Mouse (Mus musculus) cortical plate, adult 2 months (tissue): ENCODE measurements around the gene Cacna2d4. TPM values are rescaled to one million over a fixed set of nuclear protein-coding genes. Genes with fewer than 3 reads are reported as not detected.

Experiments
- H3K27ac ChIP-seq: fragments of 200-500 bp; 2 replicates; pipeline ENCODE4 v1.5.1; 2012; ENCODE audit warnings: low read length, control low read depth, inconsistent platforms; ENCODE audit not compliant: insufficient read depth
- H3K4me1 ChIP-seq: fragments of 200-500 bp; 2 replicates; pipeline ENCODE4 v1.6.1; 2011; ENCODE audit warnings: low read length; ENCODE audit not compliant: control insufficient read depth, insufficient read depth
- H3K4me3 ChIP-seq: fragments of 200-500 bp; 2 replicates; pipeline ENCODE4 v1.5.1; 2011; ENCODE audit warnings: mild to moderate bottlenecking, low read length, control low read depth; ENCODE audit not compliant: insufficient read depth
- CTCF ChIP-seq: fragments of 200-500 bp; IDR thresholded peaks from 2 replicates; pipeline ENCODE4 v1.5.1; 2011; ENCODE audit warnings: mild to moderate bottlenecking, control low read depth, low read length; ENCODE audit not compliant: insufficient read depth; ENCODE audit errors: extremely low read depth
- POLR2A ChIP-seq: fragments of 200-500 bp; IDR thresholded peaks from 2 replicates; pipeline ENCODE4 v1.6.1; 2011; ENCODE audit warnings: mild to moderate bottlenecking, low read length, control low read depth; ENCODE audit not compliant: insufficient read depth; ENCODE audit errors: extremely low read depth
- polyA plus RNA-seq: library from polyadenylated mRNA; depleted of rRNA; stranded (reverse); fragments of >200 nt; gene quantifications from 2 replicates; pipeline ENCODE4 v1.2.3, GENCODE M21; 2012

Cacna2d4 gene
- polyA plus RNA-seq, 1 experiment = 2.9 TPM

DNA sequence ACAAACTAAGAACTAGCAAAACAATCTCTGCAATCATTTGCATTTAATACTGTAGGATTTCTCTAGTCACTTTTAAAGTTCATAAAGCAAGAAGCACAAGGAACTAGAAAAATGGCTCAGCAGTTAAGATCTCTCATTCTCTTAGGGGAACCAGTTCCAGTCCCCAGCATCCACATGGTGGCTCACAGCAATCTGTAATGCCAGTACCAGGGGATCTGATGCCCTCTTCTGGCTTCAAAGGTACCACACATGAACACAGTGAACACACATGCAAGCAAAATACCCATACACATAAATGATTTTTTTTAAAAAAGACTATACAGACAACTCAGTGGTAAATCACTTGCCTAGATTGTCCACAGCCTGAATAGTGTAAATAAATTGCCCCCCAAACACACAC, 135.3 kb downstream of the Cacna2d4 start:
- TF ChIP-seq CTCF = peak; percentile 18; the same call in 1 of the 2 replicates
- TF ChIP-seq POLR2A = no peak
- Histone ChIP-seq H3K4me3 (no peak overlapping the region), H3K4me1 (no peaks in the 10 kb centered on the region), H3K27ac (no peak overlapping the region)

DNA sequence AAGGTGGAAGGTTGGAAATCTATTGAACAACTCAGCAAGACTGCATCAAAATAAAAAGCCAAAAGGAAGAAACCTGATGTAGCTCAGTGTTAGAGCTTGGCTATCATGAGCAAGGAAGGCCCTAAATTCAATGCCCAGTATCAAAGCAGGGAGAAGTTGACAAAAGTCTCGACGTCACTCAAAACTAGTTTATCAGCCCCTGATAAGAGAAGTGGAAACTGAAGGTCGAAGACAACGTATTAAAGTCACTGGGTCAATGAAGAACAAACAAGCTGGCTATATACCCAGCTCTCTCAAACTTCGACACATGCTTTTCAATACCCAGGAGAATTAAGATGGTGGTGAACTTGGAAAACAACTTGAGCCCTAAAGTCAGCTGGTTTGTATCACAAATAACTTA, 135.9 kb downstream of the Cacna2d4 start:
- H3K4me3 ChIP-seq = no peak overlapping the region
- no peak overlapping the region for H3K27ac ChIP-seq
- no peak for TF ChIP-seq POLR2A
- no peak for TF ChIP-seq CTCF
- no peaks in the 10 kb centered on the region for H3K4me1 ChIP-seq

DNA sequence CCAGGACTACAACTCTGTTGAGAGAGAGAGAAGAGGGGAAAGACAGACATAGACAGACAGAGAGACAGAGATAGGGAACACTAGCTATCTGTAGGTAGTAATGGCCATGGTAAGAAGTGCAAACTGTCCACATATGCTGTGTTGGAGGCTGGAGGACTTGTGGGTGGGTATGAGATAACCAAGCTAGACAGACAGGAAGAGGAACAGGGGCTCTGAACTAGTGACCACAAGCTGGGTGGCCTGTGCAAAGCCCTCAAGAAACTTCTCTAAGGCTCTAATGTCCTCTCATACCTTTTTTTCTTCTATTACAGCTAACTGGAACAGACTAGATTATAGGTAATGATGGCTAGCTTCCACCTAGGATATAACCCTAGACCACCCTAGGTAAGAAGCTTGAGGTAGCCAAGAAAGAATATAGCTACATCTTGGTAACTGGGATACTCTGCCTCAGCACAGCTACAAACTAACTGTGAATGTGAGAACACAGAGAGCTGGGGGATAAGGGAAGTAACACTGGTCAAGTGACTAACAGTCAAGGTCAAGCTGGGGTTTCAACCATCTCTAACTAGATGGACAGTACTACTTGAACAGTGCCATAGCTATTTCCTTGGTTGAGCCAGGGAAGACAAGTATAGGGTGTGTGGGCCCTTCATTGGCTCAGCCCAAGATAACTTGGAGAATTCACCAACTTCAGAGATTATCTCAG, 136.8 kb downstream of the Cacna2d4 start:
- H3K4me3 ChIP-seq = no peak overlapping the region
- H3K4me1 ChIP-seq = no peaks in the 10 kb centered on the region
- no peak overlapping the region for H3K27ac ChIP-seq
- no peak for TF ChIP-seq CTCF
- TF ChIP-seq POLR2A = no peak

DNA sequence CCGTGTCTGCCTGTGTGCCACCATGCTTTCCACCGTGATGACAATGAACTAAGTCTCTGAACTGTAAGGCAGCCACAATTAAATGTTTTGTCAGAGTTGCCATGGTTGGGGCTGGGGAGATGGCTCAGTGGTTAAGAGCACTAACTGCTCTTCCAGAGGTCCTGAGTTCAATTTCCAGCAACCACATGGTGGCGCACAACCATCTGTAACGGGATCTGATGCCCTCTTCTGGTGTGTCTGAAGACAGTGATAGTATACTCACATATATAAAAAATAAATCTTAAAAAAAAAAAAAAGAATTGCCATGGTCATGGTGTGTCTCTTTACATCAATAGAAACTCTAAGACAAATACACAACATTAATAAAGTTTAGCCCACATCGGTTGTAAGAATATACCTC, 138.7 kb downstream of the Cacna2d4 start:
- TF ChIP-seq CTCF (no peak), POLR2A (no peak)
- H3K4me3 ChIP-seq = no peak overlapping the region
- no peak overlapping the region for H3K27ac ChIP-seq
- no peaks in the 10 kb centered on the region for H3K4me1 ChIP-seq

DNA sequence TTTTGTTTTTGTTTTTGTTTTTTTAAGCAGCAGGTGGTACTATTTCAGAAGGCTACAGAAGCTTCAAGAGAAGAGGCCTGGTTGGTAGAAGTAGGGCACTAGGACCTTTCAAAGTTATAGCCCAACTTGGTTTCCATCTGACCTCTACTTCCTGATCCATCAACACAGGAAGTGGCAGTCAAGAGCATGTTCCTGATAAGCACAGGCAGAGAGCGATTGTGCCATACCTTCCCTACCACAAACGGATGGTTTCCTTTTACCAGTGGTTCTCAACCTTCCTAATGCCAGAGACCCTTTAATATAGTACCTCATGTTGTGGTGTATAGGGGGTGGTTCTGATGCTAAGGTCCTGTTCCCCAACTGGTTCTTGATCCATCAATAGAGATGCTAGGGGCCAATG, 141.3 kb downstream of the Cacna2d4 start:
- Histone ChIP-seq H3K4me1 (no peaks in the 10 kb centered on the region), H3K27ac (no peak overlapping the region), H3K4me3 (no peak overlapping the region)
- TF ChIP-seq CTCF (no peak), POLR2A (no peak)

DNA sequence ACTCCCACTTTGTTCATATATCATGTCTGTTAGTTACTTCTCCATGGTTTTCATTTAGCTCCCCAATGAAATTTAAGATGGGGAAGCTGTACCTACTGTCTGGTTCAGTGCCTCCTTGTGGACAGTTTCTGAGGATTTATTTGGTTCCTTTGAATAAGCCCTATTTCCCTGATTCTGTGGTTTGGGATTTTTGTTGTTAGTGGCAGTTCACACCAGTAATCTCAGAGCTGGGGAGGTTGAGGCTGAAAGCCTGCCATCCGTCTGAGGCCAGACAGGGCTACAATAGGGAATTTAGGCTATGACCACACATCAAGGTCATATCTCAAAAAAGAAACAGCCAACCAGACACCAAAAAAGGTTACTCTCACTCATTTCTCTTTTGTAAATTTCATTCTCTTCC, 142.3 kb downstream of the Cacna2d4 start:
- Histone ChIP-seq H3K27ac (no peak overlapping the region), H3K4me1 (no peaks in the 10 kb centered on the region), H3K4me3 (no peak overlapping the region)
- TF ChIP-seq CTCF (no peak), POLR2A (no peak)

DNA sequence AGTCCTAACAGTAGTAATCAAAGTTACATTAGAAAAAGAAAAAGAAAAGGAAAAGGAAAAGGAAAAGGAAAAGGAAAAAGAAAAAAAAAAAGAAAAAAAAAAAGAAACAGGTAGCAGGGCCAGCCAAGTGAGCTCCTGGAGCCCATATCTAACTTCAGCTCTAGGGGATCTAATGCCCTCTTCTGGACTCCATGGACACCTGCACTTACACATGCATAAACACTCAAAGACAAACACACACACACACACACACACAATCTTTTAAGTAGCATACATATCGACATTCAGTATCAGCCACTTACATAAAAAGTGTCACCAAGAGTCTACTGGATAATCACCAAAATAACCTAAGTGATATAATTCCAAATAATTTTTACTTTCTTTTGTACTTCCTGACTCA, 149.3 kb downstream of the Cacna2d4 start:
- Histone ChIP-seq H3K27ac (no peak overlapping the region), H3K4me3 (no peak overlapping the region), H3K4me1 (peaks cover 5% of the 10 kb centered on the region)
- TF ChIP-seq CTCF = no peak
- no peak for TF ChIP-seq POLR2A

DNA sequence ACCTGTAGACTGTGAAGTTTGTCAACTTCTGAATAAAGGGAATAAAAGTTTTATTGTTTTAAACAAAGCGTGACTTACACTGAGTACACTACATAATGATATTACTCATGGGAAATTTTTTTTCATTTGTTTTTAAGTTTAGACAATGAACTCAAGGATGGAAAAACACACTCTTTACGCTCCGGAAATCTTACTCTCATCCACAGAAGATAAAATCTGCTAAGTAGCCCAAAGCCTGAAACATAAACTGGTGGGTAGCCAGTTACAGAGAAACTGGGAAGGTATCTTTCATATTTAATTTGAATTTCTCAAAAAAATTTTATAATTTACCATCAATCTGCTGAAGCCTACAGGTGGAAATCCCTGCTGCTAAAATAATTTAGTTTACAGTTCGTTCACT, 150.1 kb downstream of the Cacna2d4 start:
- TF ChIP-seq CTCF (no peak), POLR2A (no peak)
- H3K4me3 ChIP-seq = no peak overlapping the region
- H3K4me1 ChIP-seq = peaks cover 5% of the 10 kb centered on the region
- no peak overlapping the region for H3K27ac ChIP-seq

DNA sequence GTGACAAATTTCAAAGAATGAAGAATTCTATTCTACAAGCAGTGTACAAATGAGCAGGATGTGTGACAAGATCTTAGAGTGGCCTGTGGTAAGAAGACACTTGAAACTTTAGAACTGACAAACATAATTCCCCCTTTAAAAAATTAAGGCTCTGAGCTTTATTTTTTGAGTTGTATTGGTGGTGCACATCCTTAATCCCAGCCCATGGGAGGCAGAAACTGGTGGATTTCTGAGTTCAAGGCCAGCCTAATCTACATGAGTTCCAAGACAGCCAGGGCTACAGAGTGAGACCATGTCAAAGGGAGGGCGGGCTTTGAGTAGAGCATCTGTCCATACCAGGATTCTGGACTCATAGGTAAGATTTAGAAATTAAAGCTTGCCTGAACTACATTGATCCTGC, 150.5 kb downstream of the Cacna2d4 start:
- Histone ChIP-seq H3K4me3 (no peak overlapping the region), H3K4me1 (peaks cover 5% of the 10 kb centered on the region), H3K27ac (no peak overlapping the region)
- no peak for TF ChIP-seq CTCF
- no peak for TF ChIP-seq POLR2A

DNA sequence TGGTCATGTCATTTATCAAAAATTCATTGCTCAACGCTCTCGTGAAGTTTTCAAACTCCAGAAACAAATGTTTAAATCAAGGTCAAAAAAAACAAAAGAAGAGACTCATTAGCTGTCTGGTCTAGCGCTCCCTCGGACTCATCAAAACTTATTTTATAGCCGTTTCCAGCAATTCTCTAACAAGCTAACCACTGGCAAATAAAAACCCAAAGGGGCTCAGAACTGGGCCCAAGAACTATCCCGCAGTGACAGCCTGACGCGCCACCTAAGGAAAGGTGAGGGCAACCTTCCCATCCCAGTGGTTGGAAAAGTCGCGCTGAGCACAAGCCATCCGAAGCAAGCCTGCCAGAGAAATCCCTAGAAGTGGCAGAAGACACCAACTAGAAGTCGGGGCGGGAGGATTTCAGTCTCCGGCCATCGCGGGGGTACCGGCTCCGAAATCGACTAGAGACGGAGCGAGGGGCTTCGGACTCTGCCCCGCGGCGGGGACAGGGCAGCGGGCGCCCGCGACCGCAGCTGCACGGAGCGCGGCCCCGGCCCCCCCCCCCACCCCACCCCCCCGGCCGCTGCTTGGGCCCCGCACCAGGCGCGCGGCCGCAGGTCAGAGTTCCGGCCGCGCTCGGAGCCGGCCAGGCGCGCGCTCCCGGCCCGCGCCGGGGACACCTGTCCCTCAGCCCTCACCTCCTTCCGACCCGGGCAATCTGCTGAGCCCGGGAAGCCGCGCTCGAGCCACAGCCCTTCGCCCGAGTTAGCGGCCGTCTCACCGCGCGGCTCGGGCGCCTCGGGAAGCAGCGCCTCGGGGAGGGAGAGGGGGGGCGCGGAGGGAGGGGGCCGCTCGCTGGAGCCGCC, 151.7 kb downstream of the Cacna2d4 start:
- H3K4me1 ChIP-seq = peaks cover 5% of the 10 kb centered on the region

More for the DNA sequence above, 151.7 kb downstream of the Cacna2d4 start:
- no peak overlapping the region for H3K27ac ChIP-seq
- TF ChIP-seq CTCF = no peak
- no peak for TF ChIP-seq POLR2A
- H3K4me3 ChIP-seq = peak overlapping the region; percentile 48
